Mouse (Mus musculus): ENCODE measurements around the gene Naa11.

DNA sequence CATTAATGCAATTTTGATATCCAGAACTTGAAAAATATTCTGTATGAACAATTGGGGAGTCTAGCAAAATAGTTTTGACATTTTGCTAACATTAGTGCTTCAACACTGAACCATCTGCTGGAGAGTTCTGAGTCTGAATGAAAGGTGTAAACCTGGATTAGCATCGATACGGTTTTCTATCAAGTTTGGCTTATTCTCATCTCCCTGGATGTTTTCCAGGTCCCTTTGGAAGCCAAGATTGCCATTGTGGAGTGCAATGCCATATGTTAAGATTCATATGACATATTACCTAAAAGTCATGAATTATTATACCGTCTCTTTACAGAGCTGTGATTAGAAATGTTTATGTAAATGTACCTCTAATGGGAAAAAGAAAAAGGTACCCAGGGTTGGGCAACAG, 21.5 kb upstream of the Naa11 start:
- TF ChIP-seq CTCF (IDR thresholded peaks at IDR 0.05; ENCODE audit: low read depth): no peak
- TF ChIP-seq EP300 (IDR thresholded peaks at IDR 0.05; ENCODE audit: low read depth): no peak
